Mouse (Mus musculus): Measurements from ENCODE around the gene Gtpbp4.

- TF ChIP-seq POLR2A (IDR thresholded peaks at IDR 0.05; ENCODE audit: control insufficient read depth, low read depth, low read length) (no peak), CTCF (IDR thresholded peaks at IDR 0.05; ENCODE audit: control insufficient read depth, insufficient read depth, insufficient replicate concordance, low read depth, low read length) (no peak)
Observed at GRCm38 (mm10) chr13:8999464-8999863, 3.6 kb upstream of the Gtpbp4 start.
